10 mouse cellular contexts compared by ENCODE assay signal in the genomic region with DNA sequence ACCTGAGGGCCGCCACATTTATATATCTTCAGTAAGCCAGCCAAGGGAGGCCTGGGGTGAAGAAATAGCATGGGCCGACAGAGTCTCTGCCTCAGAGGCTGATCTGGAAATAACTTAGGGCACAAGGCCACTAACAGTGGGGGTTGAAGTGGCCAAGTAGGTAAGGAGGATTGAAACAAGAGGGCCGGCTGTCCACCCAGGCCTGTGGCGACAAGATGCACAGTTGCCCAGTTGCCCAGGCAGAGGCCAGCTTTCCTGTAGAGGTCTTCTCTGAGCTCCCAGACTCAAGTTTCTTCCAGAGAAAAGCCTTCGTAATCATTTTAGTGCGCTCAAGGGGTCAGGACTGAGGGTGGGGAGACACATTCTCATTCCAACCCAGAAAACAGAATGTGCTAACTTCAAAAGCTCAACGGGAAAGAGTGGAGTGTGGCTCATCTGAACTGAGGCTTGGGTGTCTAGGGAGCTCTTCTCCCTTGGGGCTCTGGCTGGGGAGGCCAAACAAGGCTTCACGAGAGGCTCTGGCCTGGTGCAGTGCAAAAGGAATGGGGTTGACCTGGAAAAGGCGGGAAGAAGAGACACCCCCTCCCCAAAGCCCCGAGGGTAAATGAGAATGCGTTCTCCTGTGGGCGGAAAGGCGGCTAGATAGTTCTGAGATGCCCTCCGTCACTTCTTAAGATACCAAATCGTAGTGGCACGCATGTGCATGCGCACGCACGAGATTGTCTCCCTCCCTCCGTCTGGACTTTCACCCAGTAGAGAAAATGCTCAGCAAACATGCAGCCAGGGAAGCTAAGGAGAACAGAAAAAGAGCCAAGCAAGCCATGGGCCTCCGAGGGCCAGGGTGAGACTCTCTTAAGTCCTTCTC.
A peak's percentile ranks its signal among the peaks of the same experiment; 100 is the strongest.
DNase-seq lines count a peak whose midpoint lies in the region; ATAC-seq and TF ChIP-seq lines count a peak whose summit lies in the region.
"Had no signal": no experiment of that assay in that cellular context is flagged by ENCODE, and none has a peak within 500 bp of the region (broad histone marks: within the 10 kb centered on the region; RNA-seq: fewer than 3 reads in every experiment).

No protein-coding gene starts in this region.

- no peak overlapping the region for H3K9ac ChIP-seq in heart, embryonic 11.5 days (ENCODE audit: low read depth, low read length)
- H3K9ac ChIP-seq in lung, embryonic 14.5 days = no peak overlapping the region

- peak; percentile 96 for DNase-seq in heart, adult 11 months
- no peak for DNase-seq in lung, embryonic 14.5 days
- DNase-seq in lung, adult 2 months = no peak
- DNase-seq in embryonic facial prominence, embryonic 10.5 days (ENCODE audit: low spot score) = no peak
- DNase-seq in skeletal muscle tissue, adult 2 months (ENCODE audit: low read depth, low spot score) = peak; percentile 45
- DNase-seq in thymus, adult 2 months = no peak
- DNase-seq in natural killer cell, adult 2 months (ENCODE audit: low spot score in 2 of 2) = no peak

- H3K27me3 ChIP-seq in heart, embryonic 11.5 days (ENCODE audit: control insufficient read depth, insufficient read depth, low read length) = peaks cover 3% of the 10 kb centered on the region
- H3K27me3 ChIP-seq in lung, embryonic 14.5 days (ENCODE audit: insufficient read depth, low read length) = no peaks in the 10 kb centered on the region
- peaks cover 15% of the 10 kb centered on the region for H3K27me3 ChIP-seq in embryonic facial prominence, embryonic 10.5 days (replicated peaks; ENCODE audit: low read depth, poor library complexity, severe bottlenecking)
- no peaks in the 10 kb centered on the region for H3K27me3 ChIP-seq in thymus, adult 2 months (ENCODE audit: control insufficient read depth, insufficient read depth, low read length)

- WGBS in heart, embryonic 11.5 days (ENCODE audit: insufficient replicate concordance) = 78% methylated on average over 21 of the region's 21 CpGs
- WGBS in lung, embryonic 14.5 days = 73% methylated on average over 21 of the region's 21 CpGs
- WGBS in lung, adult 2 months = 73% methylated on average over 21 of the region's 21 CpGs
- WGBS in embryonic facial prominence, embryonic 10.5 days = 84% methylated on average over 21 of the region's 21 CpGs
- 94% methylated on average over 21 of the region's 21 CpGs for WGBS in thymus, adult 2 months

- no peak overlapping the region for H3K4me2 ChIP-seq in heart, embryonic 11.5 days
- peak overlapping the region; percentile 33 for H3K4me2 ChIP-seq in lung, embryonic 14.5 days

- no peaks in the 10 kb centered on the region for H3K9me3 ChIP-seq in heart, embryonic 11.5 days (replicated peaks; ENCODE audit: control insufficient read depth, low read length)
- no peaks in the 10 kb centered on the region for H3K9me3 ChIP-seq in lung, embryonic 14.5 days (ENCODE audit: low read depth, low read length)
- no peaks in the 10 kb centered on the region for H3K9me3 ChIP-seq in embryonic facial prominence, embryonic 10.5 days

- no peak for ATAC-seq in heart, embryonic 11.5 days (replicated peaks; ENCODE audit: insufficient number of reproducible peaks, low FRiP score, low TSS enrichment)
- no peak for ATAC-seq in lung, embryonic 14.5 days (ENCODE audit: insufficient read depth)
- ATAC-seq: CD4-positive, CD25-positive, alpha-beta regulatory T cell, adult 4 months had no signal

- no peak overlapping the region for H3K27ac ChIP-seq in heart, embryonic 11.5 days (ENCODE audit: low read depth, low read length)
- peak overlapping the region; percentile 22; the same call in 1 of the 2 replicates for H3K27ac ChIP-seq in lung, embryonic 14.5 days (ENCODE audit: low read depth)
- 0 out of 2 replicates have a peak overlapping the region, but pooled peaks have one; percentile 35 for H3K27ac ChIP-seq in embryonic facial prominence, embryonic 10.5 days (replicated peaks)
- no peak overlapping the region for H3K27ac ChIP-seq in thymus, adult 2 months (ENCODE audit: control insufficient read depth, insufficient read depth, low read length)
- H3K27ac ChIP-seq: layer of hippocampus, adult 2 months had no signal

- H3K36me3 ChIP-seq in heart, embryonic 11.5 days (ENCODE audit: control insufficient read depth, insufficient read depth, low read length) = no peaks in the 10 kb centered on the region
- no peaks in the 10 kb centered on the region for H3K36me3 ChIP-seq in lung, embryonic 14.5 days (ENCODE audit: insufficient read depth)
- no peaks in the 10 kb centered on the region for H3K36me3 ChIP-seq in embryonic facial prominence, embryonic 10.5 days (replicated peaks)
- no peaks in the 10 kb centered on the region for H3K36me3 ChIP-seq in thymus, adult 2 months (ENCODE audit: control insufficient read depth, insufficient read depth, low read length)

- TF ChIP-seq CTCF in lung, embryonic 14.5 days (IDR thresholded peaks at IDR 0.05; ENCODE audit: low read depth) = no peak
- TF ChIP-seq CTCF in lung, adult 2 months (IDR thresholded peaks at IDR 0.05; ENCODE audit: insufficient read depth, low read length) = no peak
- TF ChIP-seq CTCF in thymus, adult 2 months (IDR thresholded peaks at IDR 0.05; ENCODE audit: borderline replicate concordance, control insufficient read depth, extremely low read depth, insufficient read depth, low read length, poor library complexity) = no peak

- no peak for TF ChIP-seq POLR2A in lung, adult 2 months (IDR thresholded peaks at IDR 0.05; ENCODE audit: borderline replicate concordance, extremely low read depth, low read depth, low read length)
- no peak for TF ChIP-seq POLR2A in thymus, adult 2 months (IDR thresholded peaks at IDR 0.05; ENCODE audit: control insufficient read depth, extremely low read depth, insufficient read depth, low read length, poor library complexity)

- H3K4me3 ChIP-seq in heart, embryonic 11.5 days (ENCODE audit: low read depth, low read length) = no peak overlapping the region
- H3K4me3 ChIP-seq in lung, embryonic 14.5 days (ENCODE audit: low read depth, low read length) = no peak overlapping the region
- H3K4me3 ChIP-seq in lung, adult 2 months (replicated peaks; ENCODE audit: extremely low read depth, low read depth, low read length) = no peak overlapping the region
- H3K4me3 ChIP-seq in embryonic facial prominence, embryonic 10.5 days = no peak overlapping the region
- H3K4me3 ChIP-seq in thymus, adult 2 months (ENCODE audit: control insufficient read depth, insufficient read depth, low read length) = no peak overlapping the region
- H3K4me3 ChIP-seq: layer of hippocampus, adult 2 months had no signal

- H3K4me1 ChIP-seq in heart, embryonic 11.5 days (ENCODE audit: control insufficient read depth, insufficient read depth, low read length) = peaks cover 4% of the 10 kb centered on the region; the same call in 1 of the 2 replicates
- peaks cover 18% of the 10 kb centered on the region for H3K4me1 ChIP-seq in lung, embryonic 14.5 days (ENCODE audit: insufficient read depth)
- H3K4me1 ChIP-seq in lung, adult 2 months (ENCODE audit: control insufficient read depth, insufficient read depth, low read length) = no peaks in the 10 kb centered on the region
- peaks cover 33% of the 10 kb centered on the region for H3K4me1 ChIP-seq in embryonic facial prominence, embryonic 10.5 days
- H3K4me1 ChIP-seq in thymus, adult 2 months (replicated peaks; ENCODE audit: control insufficient read depth, insufficient read depth, low read length) = 0 out of 2 replicates have a peak, but pooled peaks cover 3% of the 10 kb centered on the region

Comparison
In these comparisons a context has a peak if more than half of its experiments do, and no peak if none do; other contexts are left out.
1. DNase-seq: peak in heart, adult 11 months (single experiment) and skeletal muscle tissue, adult 2 months (single experiment); none in lung, embryonic 14.5 days (single experiment), lung, adult 2 months (single experiment), embryonic facial prominence, embryonic 10.5 days (single experiment), thymus, adult 2 months (single experiment) and natural killer cell, adult 2 months (0 of 2).
2. H3K27ac ChIP-seq: peak in lung, embryonic 14.5 days (single experiment) and embryonic facial prominence, embryonic 10.5 days (single experiment); none in heart, embryonic 11.5 days (single experiment) and thymus, adult 2 months (single experiment).